Mouse (Mus musculus): Measurements from ENCODE around the gene Sik2. TPM values are rescaled to one million over a fixed set of nuclear protein-coding genes. Genes with fewer than 3 reads are reported as not detected.

Sik2 gene
- polyA plus RNA-seq, 1 experiment: 0.77 TPM

GRCm38 (mm10) chr9:50893665-50894064 is 115.2 kb downstream of the Sik2 start:
- TF ChIP-seq GATA1 (IDR thresholded peaks at IDR 0.05; ENCODE audit: borderline replicate concordance, low read length) (no peak), FLI1 (IDR thresholded peaks at IDR 0.05; ENCODE audit: low read length) (no peak)
- peaks cover 96% of the 10 kb centered on the region for H3K36me3 ChIP-seq (replicated peaks; ENCODE audit: low read length)

GRCm38 (mm10) chr9:50890494-50891090 is 118.3 kb downstream of the Sik2 start:
- Histone ChIP-seq H3K36me3 (replicated peaks; ENCODE audit: low read length) (peaks cover 95% of the 10 kb centered on the region), H3K4me3 (replicated peaks) (no peak overlapping the region), H3K9me3 (no peaks in the 10 kb centered on the region), H3K27me3 (replicated peaks) (no peaks in the 10 kb centered on the region), H3K4me1 (peaks cover 40% of the 10 kb centered on the region)
- no peak for TF ChIP-seq GATA1 (IDR thresholded peaks at IDR 0.05; ENCODE audit: borderline replicate concordance, low read length)
- no peak for TF ChIP-seq FLI1 (IDR thresholded peaks at IDR 0.05; ENCODE audit: low read length)

More at GRCm38 (mm10) chr9:50893665-50894064, 115.2 kb downstream of the Sik2 start:
- no peaks in the 10 kb centered on the region for H3K27me3 ChIP-seq (replicated peaks)
- no peak overlapping the region for H3K4me3 ChIP-seq (replicated peaks)
- H3K4me1 ChIP-seq: peaks cover 18% of the 10 kb centered on the region
- H3K9me3 ChIP-seq: no peaks in the 10 kb centered on the region

GRCm38 (mm10) chr9:50889964-50890363 is 118.9 kb downstream of the Sik2 start:
- H3K4me3 ChIP-seq (replicated peaks): no peak overlapping the region
- H3K36me3 ChIP-seq (replicated peaks; ENCODE audit: low read length): peaks cover 95% of the 10 kb centered on the region
- H3K4me1 ChIP-seq: peaks cover 36% of the 10 kb centered on the region
- no peaks in the 10 kb centered on the region for H3K9me3 ChIP-seq
- H3K27me3 ChIP-seq (replicated peaks): no peaks in the 10 kb centered on the region
- TF ChIP-seq GATA1 (IDR thresholded peaks at IDR 0.05; ENCODE audit: borderline replicate concordance, low read length) (no peak), FLI1 (IDR thresholded peaks at IDR 0.05; ENCODE audit: low read length) (no peak)

DNA sequence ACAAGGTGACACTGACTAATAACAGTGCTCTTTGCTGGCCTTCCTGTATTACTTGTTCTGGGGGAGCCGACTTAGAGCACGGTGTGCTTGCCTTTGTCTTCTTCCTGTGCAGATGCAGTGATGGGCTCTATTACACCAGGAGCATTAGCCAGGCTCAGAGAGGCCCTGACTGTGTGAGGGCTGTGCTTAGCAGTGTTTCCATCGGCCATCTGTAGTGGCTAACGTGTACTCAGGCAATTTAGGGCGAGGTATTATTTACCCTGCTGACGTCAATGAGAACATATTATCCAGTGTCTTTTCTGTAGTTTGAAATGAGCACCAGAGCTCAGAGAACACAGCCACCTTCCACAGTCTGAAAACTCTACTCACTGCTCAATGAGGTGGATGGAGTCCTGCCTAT is 119.7 kb downstream of the Sik2 start:
- Histone ChIP-seq H3K4me3 (replicated peaks) (no peak overlapping the region), H3K36me3 (replicated peaks; ENCODE audit: low read length) (peaks cover 95% of the 10 kb centered on the region), H3K27me3 (replicated peaks) (no peaks in the 10 kb centered on the region), H3K9me3 (no peaks in the 10 kb centered on the region), H3K4me1 (peaks cover 32% of the 10 kb centered on the region)
- TF ChIP-seq FLI1 (IDR thresholded peaks at IDR 0.05; ENCODE audit: low read length): no peak
- TF ChIP-seq GATA1 (IDR thresholded peaks at IDR 0.05; ENCODE audit: borderline replicate concordance, low read length): no peak

- no peaks in the 10 kb centered on the region for H3K27me3 ChIP-seq (replicated peaks)
- H3K9me3 ChIP-seq: no peaks in the 10 kb centered on the region
- peaks cover 43% of the 10 kb centered on the region for H3K4me1 ChIP-seq
- H3K36me3 ChIP-seq (replicated peaks; ENCODE audit: low read length): peaks cover 95% of the 10 kb centered on the region
- H3K4me3 ChIP-seq (replicated peaks): no peak overlapping the region
- TF ChIP-seq FLI1 (IDR thresholded peaks at IDR 0.05; ENCODE audit: low read length) (no peak), GATA1 (IDR thresholded peaks at IDR 0.05; ENCODE audit: borderline replicate concordance, low read length) (no peak)
Measured at GRCm38 (mm10) chr9:50887351-50887750, 121.5 kb downstream of the Sik2 start.

DNA sequence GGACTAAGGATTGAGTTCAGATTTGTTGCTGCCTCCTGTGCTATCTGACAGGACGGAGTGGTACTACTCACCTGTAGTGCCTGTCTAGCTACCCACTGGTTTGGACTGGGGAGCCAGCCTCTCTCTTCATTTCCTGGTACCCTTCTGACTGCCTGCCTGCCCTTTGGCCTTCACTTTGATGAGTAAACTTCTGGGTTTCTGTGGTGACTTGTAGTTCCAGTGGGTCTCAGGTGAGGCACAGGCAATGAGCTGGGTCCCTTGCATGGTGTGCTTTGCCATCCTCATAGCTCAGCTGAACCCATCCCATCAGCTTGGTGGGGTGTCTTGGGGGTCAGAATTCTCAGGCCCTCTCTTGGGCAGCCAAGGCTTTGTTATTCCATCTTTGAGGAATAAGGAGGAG is 122.0 kb downstream of the Sik2 start:
- H3K36me3 ChIP-seq (replicated peaks; ENCODE audit: low read length): peaks cover 95% of the 10 kb centered on the region
- H3K4me3 ChIP-seq (replicated peaks): no peak overlapping the region
- TF ChIP-seq FLI1 (IDR thresholded peaks at IDR 0.05; ENCODE audit: low read length) (no peak), GATA1 (IDR thresholded peaks at IDR 0.05; ENCODE audit: borderline replicate concordance, low read length) (no peak)

GRCm38 (mm10) chr9:50885600-50885987 is 123.3 kb downstream of the Sik2 start:
- TF ChIP-seq FLI1 (IDR thresholded peaks at IDR 0.05; ENCODE audit: low read length) (no peak), GATA1 (IDR thresholded peaks at IDR 0.05; ENCODE audit: borderline replicate concordance, low read length) (no peak)
- Histone ChIP-seq H3K27me3 (replicated peaks) (no peaks in the 10 kb centered on the region), H3K4me3 (replicated peaks) (no peak overlapping the region), H3K36me3 (replicated peaks; ENCODE audit: low read length) (peaks cover 95% of the 10 kb centered on the region), H3K4me1 (peaks cover 38% of the 10 kb centered on the region), H3K9me3 (no peaks in the 10 kb centered on the region)

More for the DNA sequence above, 122.0 kb downstream of the Sik2 start:
- H3K27me3 ChIP-seq (replicated peaks): no peaks in the 10 kb centered on the region
- H3K9me3 ChIP-seq: no peaks in the 10 kb centered on the region
- peaks cover 44% of the 10 kb centered on the region for H3K4me1 ChIP-seq

- Histone ChIP-seq H3K4me3 (replicated peaks) (no peak overlapping the region), H3K27me3 (replicated peaks) (no peaks in the 10 kb centered on the region), H3K4me1 (peaks cover 36% of the 10 kb centered on the region), H3K9me3 (no peaks in the 10 kb centered on the region), H3K36me3 (replicated peaks; ENCODE audit: low read length) (peaks cover 97% of the 10 kb centered on the region)
- TF ChIP-seq FLI1 (IDR thresholded peaks at IDR 0.05; ENCODE audit: low read length): no peak
- no peak for TF ChIP-seq GATA1 (IDR thresholded peaks at IDR 0.05; ENCODE audit: borderline replicate concordance, low read length)
Measured at GRCm38 (mm10) chr9:50884741-50885599, 123.9 kb downstream of the Sik2 start.

GRCm38 (mm10) chr9:50884093-50884492 is 124.8 kb downstream of the Sik2 start:
- Histone ChIP-seq H3K4me3 (replicated peaks) (no peak overlapping the region), H3K36me3 (replicated peaks; ENCODE audit: low read length) (peaks cover 99% of the 10 kb centered on the region), H3K9me3 (no peaks in the 10 kb centered on the region), H3K27me3 (replicated peaks) (no peaks in the 10 kb centered on the region), H3K4me1 (peaks cover 34% of the 10 kb centered on the region)
- no peak for TF ChIP-seq GATA1 (IDR thresholded peaks at IDR 0.05; ENCODE audit: borderline replicate concordance, low read length)
- TF ChIP-seq FLI1 (IDR thresholded peaks at IDR 0.05; ENCODE audit: low read length): no peak

DNA sequence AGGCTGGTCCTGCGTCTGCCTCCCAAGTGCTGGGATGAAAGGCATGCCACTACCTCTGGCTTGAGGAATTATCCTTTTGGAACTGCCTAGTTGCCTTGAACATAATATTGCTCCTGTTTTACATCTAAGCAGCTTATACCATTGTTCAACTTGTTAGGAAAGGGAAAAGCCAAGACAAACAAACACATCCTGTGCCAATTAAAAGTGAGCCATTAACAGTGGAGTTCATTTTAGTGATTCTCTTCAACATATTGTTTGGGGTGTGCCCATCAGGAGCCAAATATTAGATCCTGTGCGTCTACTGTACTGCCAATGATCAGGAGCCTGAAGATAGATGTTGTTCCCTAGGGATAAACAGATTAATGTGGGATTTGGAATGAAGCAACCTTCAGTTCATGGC is 126.7 kb downstream of the Sik2 start:
- H3K36me3 ChIP-seq (replicated peaks; ENCODE audit: low read length): peaks cover 100% of the 10 kb centered on the region
- H3K4me1 ChIP-seq: peaks cover 20% of the 10 kb centered on the region
- H3K9me3 ChIP-seq: no peaks in the 10 kb centered on the region
- no peak overlapping the region for H3K4me3 ChIP-seq (replicated peaks)
- no peaks in the 10 kb centered on the region for H3K27me3 ChIP-seq (replicated peaks)
- TF ChIP-seq GATA1 (IDR thresholded peaks at IDR 0.05; ENCODE audit: borderline replicate concordance, low read length): no peak
